Mouse (Mus musculus) urinary bladder, adult 2 months (tissue): Measurements from ENCODE around the gene Haus4. TPM values are rescaled to one million over a fixed set of nuclear protein-coding genes. Genes with fewer than 3 reads are reported as not detected.

Experiments
- DNase-seq: peaks from one replicate; pipeline ENCODE4 v3.0.0; 2022; ENCODE audit warnings: low spot score
- polyA plus RNA-seq: library from polyadenylated mRNA; depleted of rRNA; stranded (reverse); fragments of >200 nt; gene quantifications from 2 replicates; pipeline ENCODE4 v1.2.3, GENCODE M21; 2012; rRNA removed

Gene Haus4
- polyA plus RNA-seq, 1 experiment, result 14.1 TPM

GRCm38 (mm10) chr14:54496706-54497105 is 57.7 kb downstream of the Haus4 start:
- DNase-seq, result no peak

GRCm38 (mm10) chr14:54494234-54494633 is 60.2 kb downstream of the Haus4 start:
- no peak for DNase-seq

DNA sequence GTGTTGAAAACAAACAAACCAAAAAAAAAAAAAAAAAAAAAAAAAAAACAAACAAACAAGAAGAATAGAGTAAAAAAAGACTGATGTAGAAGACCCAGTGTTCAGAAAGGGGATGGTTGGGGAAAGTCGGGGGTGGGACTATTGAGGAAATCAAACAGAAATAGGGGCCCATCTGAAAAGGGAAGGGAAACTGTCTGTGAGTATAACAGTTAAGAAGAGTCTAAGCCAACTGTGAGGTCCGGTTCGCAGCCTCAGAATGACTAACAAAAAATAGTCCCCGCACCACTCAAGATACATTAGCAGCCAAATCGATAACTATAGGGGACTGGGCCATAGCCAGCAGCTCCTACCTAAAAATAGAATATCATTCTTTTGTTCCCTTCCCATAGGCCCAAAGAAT is 61.2 kb downstream of the Haus4 start:
- no peak for DNase-seq

DNA sequence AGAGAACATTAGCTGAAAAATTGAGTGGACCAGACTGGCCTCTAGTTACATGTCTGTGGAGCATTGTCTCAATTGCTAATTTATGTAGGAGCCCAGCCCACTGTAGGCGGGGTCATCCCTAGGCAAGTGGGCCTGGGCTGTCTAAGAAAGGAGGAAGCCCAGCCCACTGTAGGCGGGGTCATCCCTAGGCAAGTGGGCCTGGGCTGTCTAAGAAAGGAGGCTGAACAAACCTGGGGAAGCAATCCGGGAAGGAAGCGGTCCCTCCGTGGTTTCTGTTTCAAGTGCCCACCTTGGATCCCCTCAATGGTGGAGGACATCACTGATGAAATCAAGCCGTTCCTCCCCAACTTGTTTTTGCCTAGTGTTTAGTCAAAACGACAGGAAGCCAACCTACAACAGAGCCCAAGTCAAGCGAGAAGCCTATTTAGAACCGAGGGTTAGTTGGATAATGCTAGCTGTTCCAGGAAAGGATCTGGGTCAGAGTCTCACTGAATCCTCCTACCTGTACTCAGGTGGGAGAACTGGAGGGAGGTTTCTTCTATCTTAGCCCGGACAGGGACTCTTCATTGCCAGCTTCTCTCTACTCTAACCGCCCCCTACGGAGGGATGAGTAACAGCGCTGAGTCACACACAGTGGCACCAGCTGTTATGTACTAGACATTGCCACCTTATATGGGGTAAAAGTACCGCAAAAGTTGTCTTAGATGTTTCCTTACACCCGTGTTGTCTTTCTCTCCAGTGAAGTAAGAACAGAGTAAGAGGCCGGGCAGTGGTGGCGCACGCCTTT is 61.9 kb downstream of the Haus4 start:
- DNase-seq, result no peak

Other genes starting within 250 kb of the Haus4 start
- 61.4 and 65.5 TPM in 2 replicates for gene Oxa1l, start 193.8 kb downstream of the Haus4 start, polyA plus RNA-seq
- 8.9 TPM in 2 replicates for gene Slc7a7, start 136.8 kb downstream of the Haus4 start, polyA plus RNA-seq
- gene Mrpl52, start 127.7 kb downstream of the Haus4 start, polyA plus RNA-seq, result 221 and 233 TPM in 2 replicates
- 202 and 226 TPM in 2 replicates for gene Mmp14, start 123.0 kb downstream of the Haus4 start, polyA plus RNA-seq
- gene Lrp10, start 90.5 kb downstream of the Haus4 start, polyA plus RNA-seq, result 81.0 and 93.8 TPM in 2 replicates
- gene Rem2, start 78.5 kb downstream of the Haus4 start, polyA plus RNA-seq, result 0.28 and 0.32 TPM in 2 replicates
- 38.1 and 40.2 TPM in 2 replicates for gene Prmt5, start 37.1 kb downstream of the Haus4 start, polyA plus RNA-seq
- gene Ajuba, start 22.9 kb upstream of the Haus4 start, polyA plus RNA-seq, result 38.5 and 43.1 TPM in 2 replicates
- 9.0 and 9.4 TPM in 2 replicates for gene 4931414P19Rik, start 51.4 kb upstream of the Haus4 start, polyA plus RNA-seq
- 146 and 179 TPM in 2 replicates for gene Psmb5, start 63.4 kb upstream of the Haus4 start, polyA plus RNA-seq
- not detected in 2 replicates for gene Psmb11, start 66.8 kb upstream of the Haus4 start, polyA plus RNA-seq
- not detected in 2 replicates for gene Gm17606, start 86.3 kb upstream of the Haus4 start, polyA plus RNA-seq
- 1.5 and 1.6 TPM in 2 replicates for gene Cdh24, start 86.7 kb upstream of the Haus4 start, polyA plus RNA-seq
- 55.7 and 64.4 TPM in 2 replicates for gene 1700123O20Rik, start 131.6 kb upstream of the Haus4 start, polyA plus RNA-seq
- gene Acin1, start 132.3 kb upstream of the Haus4 start, polyA plus RNA-seq, result 129 and 169 TPM in 2 replicates
- gene Gm29776, start 144.2 kb upstream of the Haus4 start, polyA plus RNA-seq, result 0.06 and 0.14 TPM in 2 replicates
- 0.40 and 0.47 TPM in 2 replicates for gene Cebpe, start 157.6 kb upstream of the Haus4 start, polyA plus RNA-seq
- gene Slc7a8, start 227.3 kb upstream of the Haus4 start, polyA plus RNA-seq, result 20.0 and 27.4 TPM in 2 replicates